Mouse (Mus musculus) brown adipose tissue, adult 24 weeks (tissue): Measurements from ENCODE around the gene Tac4. TPM values are rescaled to one million over a fixed set of nuclear protein-coding genes. Genes with fewer than 3 reads are reported as not detected.

Source experiments
- H3K27ac ChIP-seq: fragments of 200-500 bp; replicated peaks from 2 replicates; pipeline ENCODE4 v1.5.1; 2012; ENCODE audit warnings: low read depth, mild to moderate bottlenecking, low read length
- H3K4me1 ChIP-seq: fragments of 200-500 bp; 2 replicates; pipeline ENCODE4 v1.6.1; 2012; ENCODE audit warnings: low read length, mixed read lengths; ENCODE audit not compliant: control insufficient read depth, insufficient read depth, insufficient read length
- H3K4me3 ChIP-seq: fragments of 200-500 bp; 2 replicates; pipeline ENCODE4 v1.5.1; 2012; ENCODE audit warnings: low read depth, mild to moderate bottlenecking, low read length, moderate library complexity; ENCODE audit not compliant: insufficient read depth
- polyA plus RNA-seq: library from polyadenylated mRNA; stranded (reverse); fragments of >200 nt; gene quantifications from 2 replicates; pipeline ENCODE4 v1.2.4, GENCODE M21; 2012; ENCODE audit not compliant: missing spikeins, insufficient read depth, insufficient read length

Tac4 gene
- polyA plus RNA-seq, 1 experiment: not detected

GRCm38 (mm10) chr11:95291998-95292397, 30.7 kb downstream of the Tac4 start:
- H3K27ac ChIP-seq: no peak overlapping the region
- H3K4me1 ChIP-seq: 0 out of 2 replicates have a peak, but pooled peaks cover 2% of the 10 kb centered on the region
- no peak overlapping the region for H3K4me3 ChIP-seq

- Histone ChIP-seq H3K27ac (no peak overlapping the region; the same call in 1 of the 2 replicates), H3K4me1 (0 out of 2 replicates have a peak, but pooled peaks cover 2% of the 10 kb centered on the region), H3K4me3 (no peak overlapping the region)
Measured at GRCm38 (mm10) chr11:95293017-95293624, 31.8 kb downstream of the Tac4 start.

- 0 out of 2 replicates have a peak, but pooled peaks cover 2% of the 10 kb centered on the region for H3K4me1 ChIP-seq
- no peak overlapping the region for H3K4me3 ChIP-seq
- H3K27ac ChIP-seq: no peak overlapping the region
Measured at GRCm38 (mm10) chr11:95295736-95296135, 34.4 kb downstream of the Tac4 start.

- Histone ChIP-seq H3K27ac (no peak overlapping the region), H3K4me1 (0 out of 2 replicates have a peak, but pooled peaks cover 2% of the 10 kb centered on the region), H3K4me3 (no peak overlapping the region)
Measured at GRCm38 (mm10) chr11:95298146-95298545, 36.8 kb downstream of the Tac4 start.

- Histone ChIP-seq H3K4me3 (no peak overlapping the region), H3K27ac (no peak overlapping the region), H3K4me1 (no peaks in the 10 kb centered on the region)
Measured at GRCm38 (mm10) chr11:95299886-95300285, 38.6 kb downstream of the Tac4 start.

- Histone ChIP-seq H3K27ac (no peak overlapping the region), H3K4me1 (no peaks in the 10 kb centered on the region), H3K4me3 (no peak overlapping the region)
Measured at GRCm38 (mm10) chr11:95301772-95302171, 40.4 kb downstream of the Tac4 start.

GRCm38 (mm10) chr11:95305600-95305999, 44.3 kb downstream of the Tac4 start:
- H3K27ac ChIP-seq: no peak overlapping the region
- H3K4me1 ChIP-seq: peaks cover 2% of the 10 kb centered on the region; the same call in 1 of the 2 replicates

GRCm38 (mm10) chr11:95307526-95307925, 46.2 kb downstream of the Tac4 start:
- peaks cover 6% of the 10 kb centered on the region; the same call in 1 of the 2 replicates for H3K4me1 ChIP-seq
- H3K4me3 ChIP-seq: no peak overlapping the region
- H3K27ac ChIP-seq: no peak overlapping the region

More at GRCm38 (mm10) chr11:95305600-95305999, 44.3 kb downstream of the Tac4 start:
- H3K4me3 ChIP-seq: no peak overlapping the region

GRCm38 (mm10) chr11:95309510-95310006, 48.2 kb downstream of the Tac4 start:
- peak overlapping the region; percentile 76 for H3K4me3 ChIP-seq
- H3K27ac ChIP-seq: peak overlapping the region; percentile 86
- peaks cover 6% of the 10 kb centered on the region; the same call in 1 of the 2 replicates for H3K4me1 ChIP-seq

- Histone ChIP-seq H3K27ac (peak within 1 kb of the TSS; percentile 90), H3K4me1 (peaks cover 6% of the 10 kb centered on the region; the same call in 1 of the 2 replicates), H3K4me3 (peak within 1 kb of the TSS; percentile 76)
Measured at GRCm38 (mm10) chr11:95310007-95310647, 48.8 kb downstream of the Tac4 start, which contains the start of gene Kat7. Gene Kat7 (minus strand): TSS chr11:95310246.

- Histone ChIP-seq H3K4me3 (peak overlapping the region; percentile 70), H3K27ac (peak overlapping the region; percentile 90), H3K4me1 (peaks cover 6% of the 10 kb centered on the region; the same call in 1 of the 2 replicates)
Measured at GRCm38 (mm10) chr11:95310648-95311424, 49.5 kb downstream of the Tac4 start.

GRCm38 (mm10) chr11:95311425-95311807, 50.1 kb downstream of the Tac4 start:
- H3K27ac ChIP-seq: peak overlapping the region; percentile 79
- peaks cover 6% of the 10 kb centered on the region; the same call in 1 of the 2 replicates for H3K4me1 ChIP-seq
- H3K4me3 ChIP-seq: peak overlapping the region; percentile 70

GRCm38 (mm10) chr11:95315215-95315955, 54.1 kb downstream of the Tac4 start:
- Histone ChIP-seq H3K27ac (no peak overlapping the region), H3K4me1 (peaks cover 4% of the 10 kb centered on the region; the same call in 1 of the 2 replicates), H3K4me3 (no peak overlapping the region)

- Histone ChIP-seq H3K4me1 (no peaks in the 10 kb centered on the region), H3K4me3 (no peak overlapping the region), H3K27ac (no peak overlapping the region)
Measured at GRCm38 (mm10) chr11:95318116-95318515, 56.8 kb downstream of the Tac4 start.
